Mouse (Mus musculus) thymus, adult 2 months (tissue): ENCODE measurements around the gene Zbtb38. TPM values are rescaled to one million over a fixed set of nuclear protein-coding genes. Genes with fewer than 3 reads are reported as not detected.
"Not testable (repeated sequence)": the region's sequence is repeated elsewhere in the genome, so short reads cannot be mapped to it uniquely, and the experiment has no call there.

ENCODE experiments used
- DNase-seq: peaks from one replicate; pipeline ENCODE4 v3.0.0; 2021
- H3K27ac ChIP-seq: fragments of 200-500 bp; 2 replicates; pipeline ENCODE4 v1.5.1; 2012; ENCODE audit warnings: low read length, control low read depth; ENCODE audit not compliant: control insufficient read depth, insufficient read depth
- H3K27me3 ChIP-seq: fragments of 200-500 bp; 2 replicates; pipeline ENCODE4 v1.6.1; 2012; ENCODE audit warnings: mild to moderate bottlenecking, low read length, moderate library complexity, mixed read lengths; ENCODE audit not compliant: control insufficient read depth, insufficient read depth
- H3K36me3 ChIP-seq: fragments of 200-500 bp; 2 replicates; pipeline ENCODE4 v1.6.1; 2012; ENCODE audit warnings: mild to moderate bottlenecking, low read length, moderate library complexity; ENCODE audit not compliant: control insufficient read depth, insufficient read depth
- H3K4me1 ChIP-seq: fragments of 200-500 bp; replicated peaks from 2 replicates; pipeline ENCODE4 v1.6.1; 2012; ENCODE audit warnings: low read length; ENCODE audit not compliant: control insufficient read depth, insufficient read depth
- H3K4me3 ChIP-seq: fragments of 200-500 bp; 2 replicates; pipeline ENCODE4 v1.5.1; 2012; ENCODE audit warnings: mild to moderate bottlenecking, low read length, control low read depth, moderate library complexity; ENCODE audit not compliant: control insufficient read depth, insufficient read depth
- CTCF ChIP-seq: fragments of 200-500 bp; IDR thresholded peaks from 2 replicates; pipeline ENCODE4 v1.5.1; 2012; ENCODE audit warnings: mild to moderate bottlenecking, control low read depth, low read length, moderate library complexity, borderline replicate concordance; ENCODE audit not compliant: control insufficient read depth, poor library complexity, insufficient read depth; ENCODE audit errors: extremely low read depth
- POLR2A ChIP-seq: fragments of 200-500 bp; IDR thresholded peaks from 2 replicates; pipeline ENCODE4 v1.6.1; 2012; ENCODE audit warnings: mild to moderate bottlenecking, low read length, control low read depth, moderate library complexity; ENCODE audit not compliant: control insufficient read depth, poor library complexity, insufficient read depth; ENCODE audit errors: extremely low read depth
- WGBS: fragments of 180-500 bp; shearing (Covaris S2); methylation state at CpG from one replicate; pipeline ENCODE4 v1.1.7; 2018; 5-methylcytosine and 5-hydroxymethylcytosine counted together
- polyA plus RNA-seq: library from polyadenylated mRNA; depleted of rRNA; stranded (reverse); fragments of >200 nt; gene quantifications from 2 replicates; pipeline ENCODE4 v1.2.3, GENCODE M21; 2012

Gene Zbtb38
- polyA plus RNA-seq, 1 experiment, result 7.2 TPM

DNA sequence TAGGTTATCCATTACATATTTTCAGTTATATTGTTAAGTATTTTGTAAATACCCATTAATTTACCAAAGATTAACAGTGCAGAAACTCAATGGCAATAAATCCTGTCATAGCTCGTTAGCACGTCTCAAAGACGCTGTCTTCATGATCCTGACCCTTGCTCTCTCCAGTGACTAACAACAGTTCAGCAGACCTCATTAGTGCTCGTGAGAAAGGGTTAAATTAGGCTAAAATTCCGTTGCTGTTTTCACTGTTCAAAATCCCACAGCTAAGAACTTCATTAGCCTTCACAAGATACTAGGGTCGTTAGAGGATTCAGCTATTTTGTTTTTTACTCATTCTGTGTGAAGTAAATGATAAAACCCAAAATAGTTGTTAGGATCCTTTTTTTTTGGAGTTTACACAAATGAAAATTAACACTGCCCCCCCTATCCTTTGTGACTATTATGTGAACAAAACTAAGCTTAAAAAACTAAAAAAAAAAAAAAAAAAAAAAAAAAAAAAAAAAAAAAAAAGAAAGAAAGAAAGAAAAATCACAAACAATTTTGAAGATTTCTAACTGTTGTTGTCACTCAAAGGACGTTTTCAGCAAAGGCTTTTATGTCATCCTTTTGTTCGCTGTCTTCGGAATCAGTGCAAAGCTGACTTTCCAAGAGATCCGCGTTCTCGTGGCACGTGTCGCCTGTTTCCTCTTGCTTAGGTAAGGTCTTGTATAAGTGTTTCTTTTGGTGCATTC lies 67.6 kb downstream of the Zbtb38 start:
- Histone ChIP-seq H3K4me1 (no peaks in the 10 kb centered on the region), H3K27me3 (no peaks in the 10 kb centered on the region), H3K36me3 (peaks cover 11% of the 10 kb centered on the region), H3K27ac (no peak overlapping the region), H3K4me3 (no peak overlapping the region)
- TF ChIP-seq CTCF (no peak), POLR2A (no peak)
- DNase-seq, result no peak
- WGBS, result 96% methylated on average over 14 of the region's 14 CpGs

DNA sequence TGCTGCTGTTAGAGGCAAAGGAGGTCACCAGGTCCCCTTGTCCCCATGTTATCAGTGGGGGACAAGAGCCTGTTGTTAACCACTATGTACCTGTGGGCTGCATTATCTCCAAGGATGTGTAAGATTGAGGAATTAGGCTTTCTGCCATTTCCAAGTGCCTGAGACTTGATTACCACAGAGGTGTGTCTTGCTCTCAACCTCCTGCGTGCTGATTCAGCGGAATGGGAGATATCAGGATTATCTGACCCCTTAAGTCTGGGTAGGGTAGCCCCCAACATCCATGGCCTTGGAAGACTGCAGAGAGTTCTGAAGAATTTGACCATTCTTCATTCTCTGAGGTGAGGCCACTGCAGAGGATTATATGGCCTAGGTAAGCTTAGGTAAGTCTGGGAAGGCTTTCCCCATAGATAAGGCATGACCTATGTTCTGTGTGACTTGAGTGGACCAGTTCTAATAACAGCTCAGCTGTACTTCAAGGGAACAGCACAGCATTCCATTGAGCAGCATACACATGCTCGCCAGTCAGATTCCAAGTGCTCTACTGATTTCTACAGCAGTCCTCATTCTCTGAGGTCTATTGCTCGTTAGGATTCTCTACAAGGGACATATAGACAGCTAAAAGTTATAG lies 68.4 kb downstream of the Zbtb38 start:
- WGBS, result 96% methylated on average over 4 of the region's 4 CpGs
- TF ChIP-seq CTCF (no peak), POLR2A (no peak)
- Histone ChIP-seq H3K27ac (no peak overlapping the region), H3K36me3 (peaks cover 11% of the 10 kb centered on the region), H3K27me3 (no peaks in the 10 kb centered on the region), H3K4me1 (no peaks in the 10 kb centered on the region), H3K4me3 (no peak overlapping the region)
- no peak for DNase-seq

DNA sequence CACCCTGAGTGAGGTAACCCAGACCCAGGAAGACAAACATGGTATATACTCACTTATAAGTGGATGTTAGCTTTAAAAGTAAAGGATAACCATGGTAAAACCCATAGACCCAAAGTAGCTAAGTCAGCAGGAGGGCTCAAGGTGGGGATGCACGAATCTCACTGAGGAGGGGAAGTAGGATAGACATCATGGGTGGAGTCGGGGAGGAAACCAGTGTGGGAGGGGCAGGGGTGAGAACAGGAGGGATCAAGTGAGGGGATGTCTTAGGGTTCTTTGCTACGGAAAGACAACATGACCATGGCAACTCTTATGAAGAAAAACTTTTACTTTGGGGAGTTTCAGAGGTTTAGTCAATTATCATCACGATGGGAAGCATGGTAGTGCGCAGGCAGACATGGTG lies 74.0 kb downstream of the Zbtb38 start:
- DNase-seq, result no peak
- 62% methylated on average over 5 of the region's 5 CpGs for WGBS
- H3K27ac ChIP-seq, result no peak overlapping the region
- TF ChIP-seq CTCF, result no peak
- TF ChIP-seq POLR2A, result no peak
- no peaks in the 10 kb centered on the region for H3K27me3 ChIP-seq
- H3K36me3 ChIP-seq, result no peaks in the 10 kb centered on the region
- no peak overlapping the region for H3K4me3 ChIP-seq
- H3K4me1 ChIP-seq, result no peaks in the 10 kb centered on the region

DNA sequence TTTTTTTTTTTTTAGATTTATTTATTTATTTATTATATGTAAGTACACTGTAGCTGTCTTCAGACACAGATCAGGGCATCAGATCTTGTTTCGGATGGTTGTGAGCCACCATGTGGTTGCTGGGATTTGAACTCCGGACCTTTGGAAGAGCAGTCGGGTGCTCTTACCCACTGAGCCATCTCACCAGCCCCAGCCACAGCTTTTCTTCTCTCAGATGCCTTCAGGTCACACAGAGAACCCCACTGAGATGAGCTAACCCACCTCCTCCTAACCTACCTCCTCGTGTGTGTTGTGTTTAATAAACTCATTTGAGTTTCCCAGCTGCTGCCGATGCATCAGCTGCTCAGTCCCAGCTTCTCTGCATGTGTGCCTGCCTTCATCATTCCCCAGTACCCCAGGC lies 74.9 kb downstream of the Zbtb38 start:
- not testable (repeated sequence) for H3K27me3 ChIP-seq, H3K4me3 ChIP-seq, DNase-seq, H3K27ac ChIP-seq, H3K36me3 ChIP-seq, H3K4me1 ChIP-seq
- WGBS, result 94% methylated on average over 5 of the region's 5 CpGs

DNA sequence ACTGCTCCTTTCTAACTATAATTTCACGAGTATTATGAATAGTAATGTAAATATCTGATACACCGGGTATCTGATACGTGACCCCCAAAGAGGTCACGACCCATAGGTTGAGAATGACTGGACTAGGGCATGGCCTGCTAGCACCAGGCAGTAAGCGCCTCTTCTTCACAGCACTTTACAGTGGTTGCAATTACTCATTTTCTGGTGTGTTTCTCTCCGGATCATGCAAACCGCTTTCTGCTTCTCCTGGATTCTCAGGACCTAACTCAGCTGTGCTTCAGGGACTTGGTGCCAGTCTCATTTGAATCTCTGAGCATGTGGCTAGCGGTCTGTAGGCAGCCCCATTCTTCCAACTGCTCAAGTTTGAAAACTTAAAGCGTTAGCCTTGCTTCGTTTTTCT lies 76.0 kb downstream of the Zbtb38 start:
- H3K4me3 ChIP-seq, result no peak overlapping the region
- no peaks in the 10 kb centered on the region for H3K4me1 ChIP-seq
- DNase-seq, result no peak
- H3K27me3 ChIP-seq, result no peaks in the 10 kb centered on the region
- WGBS, result 96% methylated on average over 10 of the region's 10 CpGs
- no peaks in the 10 kb centered on the region for H3K36me3 ChIP-seq
- TF ChIP-seq POLR2A, result no peak
- H3K27ac ChIP-seq, result no peak overlapping the region

DNA sequence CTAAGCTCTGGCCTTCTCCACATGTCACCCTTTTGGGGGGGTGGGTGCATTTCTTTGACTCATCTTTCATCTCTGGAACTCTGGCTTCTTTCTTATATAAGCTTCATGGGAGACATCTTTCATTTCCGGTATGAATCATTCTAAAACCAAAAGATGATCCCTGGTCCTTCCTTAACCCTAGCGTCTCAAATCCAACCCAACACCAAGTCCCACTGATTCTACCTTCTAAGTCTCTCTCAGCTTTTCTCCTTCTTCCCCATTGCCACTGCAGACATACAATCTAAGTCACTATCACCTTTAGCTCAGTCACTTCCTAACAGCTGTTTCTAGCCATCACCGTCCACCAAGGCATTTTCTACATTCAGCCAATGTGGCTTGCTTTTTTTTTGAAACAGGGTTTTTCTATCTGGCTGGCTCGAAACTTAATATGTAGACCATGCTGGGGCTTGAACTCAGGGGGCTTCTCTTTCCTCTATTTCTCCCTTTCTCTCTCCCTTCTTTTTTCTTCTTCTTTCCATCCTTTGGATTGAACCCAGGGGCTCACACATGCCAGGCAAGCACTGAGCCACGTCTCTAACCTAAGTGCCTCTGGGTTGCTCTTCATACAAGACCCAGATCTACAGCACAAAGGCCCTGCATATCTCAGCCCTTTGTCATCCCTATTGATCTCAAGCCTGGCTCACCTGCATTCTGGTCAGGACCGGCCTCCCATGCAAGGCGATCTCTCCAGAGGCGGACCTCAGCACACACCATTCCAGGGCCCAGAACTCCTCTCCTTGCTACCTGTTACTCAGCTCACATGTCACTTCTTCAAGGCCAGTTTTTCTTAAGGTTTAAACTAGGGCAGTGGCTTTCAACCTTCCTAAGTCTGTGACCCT lies 76.6 kb downstream of the Zbtb38 start:
- WGBS, result 86% methylated on average over 8 of the region's 8 CpGs
- DNase-seq, result no peak
- Histone ChIP-seq H3K27ac (no peak overlapping the region), H3K27me3 (no peaks in the 10 kb centered on the region), H3K4me3 (no peak overlapping the region), H3K4me1 (no peaks in the 10 kb centered on the region), H3K36me3 (no peaks in the 10 kb centered on the region)
- TF ChIP-seq POLR2A, result no peak
- no peak for TF ChIP-seq CTCF
